Mouse (Mus musculus) neural tube, embryonic 12.5 days (tissue): ENCODE measurements around the gene CK137956. TPM values are rescaled to one million over a fixed set of nuclear protein-coding genes. Genes with fewer than 3 reads are reported as not detected.

Experiments
- ATAC-seq: fragments of 200-750 bp; cut with Nextera tagmentation; 2 replicates; pipeline ENCODE4 v1.8.0; 2017; ENCODE audit warnings: low read depth, mild to moderate bottlenecking, moderate TSS enrichment, moderate library complexity; ENCODE audit not compliant: low FRiP score
- H3K27ac ChIP-seq: fragments of 300-500 bp; sonication (generic); 2 replicates; pipeline ENCODE4 v1.5.1; 2016
- H3K27me3 ChIP-seq: fragments of 300-500 bp; sonication (generic); replicated peaks from 2 replicates; pipeline ENCODE4 v1.6.1; 2016; ENCODE audit warnings: mild to moderate bottlenecking
- H3K36me3 ChIP-seq: fragments of 300-500 bp; sonication (generic); 2 replicates; pipeline ENCODE4 v1.6.1; 2016; ENCODE audit warnings: mild to moderate bottlenecking
- H3K4me1 ChIP-seq: fragments of 300-500 bp; sonication (generic); 2 replicates; pipeline ENCODE4 v1.6.1; 2016
- H3K4me2 ChIP-seq: fragments of 300-500 bp; sonication (generic); replicated peaks from 2 replicates; pipeline ENCODE4 v1.6.1; 2016; ENCODE audit warnings: mild to moderate bottlenecking
- H3K4me3 ChIP-seq: fragments of 300-500 bp; sonication (generic); 2 replicates; pipeline ENCODE4 v1.5.1; 2016
- H3K9ac ChIP-seq: fragments of 300-500 bp; sonication (generic); 2 replicates; pipeline ENCODE4 v1.6.1; 2016; ENCODE audit warnings: mild to moderate bottlenecking
- H3K9me3 ChIP-seq: fragments of 300-500 bp; sonication (generic); 2 replicates; pipeline ENCODE4 v1.6.1; 2016; ENCODE audit warnings: mild to moderate bottlenecking
- WGBS: fragments of 180-500 bp; shearing (Covaris S2); methylation state at CpG from one replicate; pipeline ENCODE4 v1.1.7; 2016; 5-methylcytosine and 5-hydroxymethylcytosine counted together
- polyA plus RNA-seq: library from polyadenylated mRNA; unstranded; fragments of >200 nt; fragmentation: Nextera tagmentation; extraction: Ambion mirVana; gene quantifications from 2 replicates; pipeline ENCODE4 v1.2.1, GENCODE M21; 2016

Gene CK137956
- polyA plus RNA-seq, 1 experiment from 2014 or later: 0.24 TPM

- peak; percentile 24; the same call in 1 of the 2 replicates for ATAC-seq
- peak overlapping the region; percentile 80 for H3K4me2 ChIP-seq
These were observed 15.1 kb upstream of the CK137956 start for GRCm38 (mm10) chr4:127985874-127986273.

GRCm38 (mm10) chr4:127984426-127984825 lies 13.7 kb upstream of the CK137956 start:
- WGBS: 91% methylated on average over 2 of the region's 2 CpGs
- no peak overlapping the region for H3K9ac ChIP-seq
- peaks cover 20% of the 10 kb centered on the region for H3K4me1 ChIP-seq

More at GRCm38 (mm10) chr4:127985874-127986273, 15.1 kb upstream of the CK137956 start:
- Histone ChIP-seq H3K4me3 (no peak overlapping the region), H3K4me1 (peaks cover 20% of the 10 kb centered on the region), H3K27ac (no peak overlapping the region), H3K36me3 (no peaks in the 10 kb centered on the region), H3K27me3 (peaks cover 61% of the 10 kb centered on the region), H3K9ac (no peak overlapping the region), H3K9me3 (no peaks in the 10 kb centered on the region)
- WGBS: 7% methylated on average over 10 of the region's 10 CpGs

GRCm38 (mm10) chr4:127981125-127981524 lies 10.4 kb upstream of the CK137956 start:
- Histone ChIP-seq H3K4me2 (no peak overlapping the region), H3K36me3 (no peaks in the 10 kb centered on the region), H3K4me1 (peaks cover 6% of the 10 kb centered on the region), H3K27me3 (peaks cover 23% of the 10 kb centered on the region), H3K9me3 (no peaks in the 10 kb centered on the region), H3K27ac (no peak overlapping the region), H3K9ac (no peak overlapping the region), H3K4me3 (no peak overlapping the region)
- 42% methylated on average over 6 of the region's 6 CpGs for WGBS
- no peak for ATAC-seq

More at GRCm38 (mm10) chr4:127984426-127984825, 13.7 kb upstream of the CK137956 start:
- Histone ChIP-seq H3K4me2 (no peak overlapping the region), H3K27ac (no peak overlapping the region), H3K4me3 (no peak overlapping the region), H3K27me3 (peaks cover 47% of the 10 kb centered on the region), H3K36me3 (no peaks in the 10 kb centered on the region), H3K9me3 (no peaks in the 10 kb centered on the region)
- no peak for ATAC-seq

DNA sequence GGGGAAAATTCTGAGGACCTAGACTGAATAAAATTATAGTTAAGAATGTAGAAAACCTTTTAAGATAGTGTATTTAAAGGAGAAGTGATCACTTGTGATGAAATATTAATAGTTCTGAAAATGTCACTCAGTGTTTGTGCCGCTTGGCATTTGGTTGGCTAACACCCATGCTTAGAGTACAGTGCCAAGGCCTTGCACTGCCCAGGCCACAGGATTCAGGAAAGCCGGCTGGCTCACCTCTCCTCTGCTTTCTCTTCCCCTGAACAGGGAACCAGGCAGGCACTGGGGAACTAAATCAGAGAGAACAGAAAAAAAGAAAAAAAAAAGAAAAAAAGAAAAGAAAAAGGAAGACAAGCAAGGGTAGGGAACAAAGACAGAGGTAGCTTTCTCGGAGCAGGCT lies 2.2 kb upstream of the CK137956 start:
- H3K27ac ChIP-seq: no peak overlapping the region
- no peak overlapping the region for H3K4me3 ChIP-seq
- no peak overlapping the region for H3K4me2 ChIP-seq
- H3K9ac ChIP-seq: no peak overlapping the region
- H3K4me1 ChIP-seq: peaks cover 8% of the 10 kb centered on the region; the same call in 1 of the 2 replicates
- 80% methylated on average over 3 of the region's 3 CpGs for whole genome bisulfite sequencing
- peaks cover 32% of the 10 kb centered on the region for H3K27me3 ChIP-seq
- H3K9me3 ChIP-seq: no peaks in the 10 kb centered on the region
- no peak for ATAC-seq
- no peaks in the 10 kb centered on the region for H3K36me3 ChIP-seq

- Histone ChIP-seq H3K27ac (no peak overlapping the region), H3K4me1 (peaks cover 8% of the 10 kb centered on the region; the same call in 1 of the 2 replicates), H3K4me3 (no peak overlapping the region), H3K9ac (no peak overlapping the region), H3K36me3 (no peaks in the 10 kb centered on the region), H3K4me2 (no peak overlapping the region), H3K9me3 (no peaks in the 10 kb centered on the region), H3K27me3 (peaks cover 32% of the 10 kb centered on the region)
- no peak for ATAC-seq
- 6% methylated on average over 7 of the region's 7 CpGs for WGBS
These were observed 731 bp downstream of the CK137956 start for GRCm38 (mm10) chr4:127970018-127970421.

- H3K4me1 ChIP-seq: peaks cover 8% of the 10 kb centered on the region; the same call in 1 of the 2 replicates
- 18% methylated on average over 7 of the region's 7 CpGs for WGBS
- no peak overlapping the region for H3K27ac ChIP-seq
- H3K4me3 ChIP-seq: no peak overlapping the region
- peaks cover 32% of the 10 kb centered on the region for H3K27me3 ChIP-seq
- no peak overlapping the region for H3K4me2 ChIP-seq
- no peak for ATAC-seq
- no peaks in the 10 kb centered on the region for H3K9me3 ChIP-seq
- H3K9ac ChIP-seq: no peak overlapping the region
- no peaks in the 10 kb centered on the region for H3K36me3 ChIP-seq
These were observed 1.6 kb downstream of the CK137956 start for GRCm38 (mm10) chr4:127969101-127969500.

GRCm38 (mm10) chr4:127953006-127953710 lies 17.6 kb downstream of the CK137956 start:
- ATAC-seq: no peak
- no peak overlapping the region for H3K4me3 ChIP-seq
- WGBS: 73% methylated on average over 10 of the region's 10 CpGs

DNA sequence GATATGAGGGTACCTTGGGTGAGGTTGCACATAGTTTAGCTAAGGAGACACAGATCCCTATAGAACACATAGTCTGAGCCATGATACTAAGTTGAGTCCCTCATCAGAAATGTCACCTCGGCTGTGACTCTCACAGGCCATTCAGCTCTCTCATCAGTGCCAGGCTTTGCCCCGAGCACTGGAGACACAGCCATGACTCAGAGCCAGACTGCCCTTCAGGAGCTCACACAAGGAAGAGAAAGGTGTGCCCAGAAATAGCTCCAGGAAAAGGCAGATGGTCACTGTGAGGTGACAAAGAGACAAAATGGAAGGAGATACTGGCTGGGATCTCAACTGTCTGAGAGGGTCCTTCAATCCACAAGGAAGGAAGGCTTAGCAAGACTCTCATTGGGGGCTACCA lies 23.1 kb downstream of the CK137956 start:
- H3K9ac ChIP-seq: no peak overlapping the region
- no peaks in the 10 kb centered on the region for H3K9me3 ChIP-seq
- 77% methylated on average over 2 of the region's 2 CpGs for WGBS
- no peak overlapping the region for H3K4me3 ChIP-seq
- no peaks in the 10 kb centered on the region for H3K27me3 ChIP-seq
- no peak for ATAC-seq
- H3K4me1 ChIP-seq: no peaks in the 10 kb centered on the region
- no peak overlapping the region for H3K4me2 ChIP-seq
- no peak overlapping the region for H3K27ac ChIP-seq
- no peaks in the 10 kb centered on the region for H3K36me3 ChIP-seq

More at GRCm38 (mm10) chr4:127953006-127953710, 17.6 kb downstream of the CK137956 start:
- no peaks in the 10 kb centered on the region for H3K9me3 ChIP-seq
- no peak overlapping the region for H3K27ac ChIP-seq
- no peak overlapping the region for H3K4me2 ChIP-seq
- no peaks in the 10 kb centered on the region for H3K36me3 ChIP-seq
- H3K27me3 ChIP-seq: no peaks in the 10 kb centered on the region
- H3K9ac ChIP-seq: no peak overlapping the region
- no peaks in the 10 kb centered on the region for H3K4me1 ChIP-seq

DNA sequence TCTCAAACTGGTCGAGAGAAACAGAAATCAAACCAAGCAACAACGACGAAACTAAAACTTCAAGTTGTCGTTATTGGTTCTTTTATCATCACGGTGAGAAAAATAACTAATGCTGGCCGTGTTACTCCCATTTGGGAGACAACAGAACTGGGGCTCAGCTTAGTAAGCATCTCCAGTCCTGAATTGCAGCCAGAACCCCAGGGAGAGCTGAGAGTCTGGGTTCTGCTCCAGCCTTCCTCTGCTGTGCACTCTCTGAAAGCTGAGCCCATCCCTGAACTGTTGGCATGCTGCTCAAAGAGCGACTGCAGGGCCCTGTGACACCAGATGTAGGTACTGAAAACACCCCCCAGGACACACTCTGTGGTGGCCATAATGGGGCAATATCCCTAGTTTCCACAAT lies 33.3 kb downstream of the CK137956 start:
- no peak for ATAC-seq
- Histone ChIP-seq H3K27ac (no peak overlapping the region), H3K27me3 (no peaks in the 10 kb centered on the region), H3K4me1 (no peaks in the 10 kb centered on the region), H3K9me3 (no peaks in the 10 kb centered on the region), H3K9ac (no peak overlapping the region), H3K4me3 (no peak overlapping the region), H3K36me3 (no peaks in the 10 kb centered on the region), H3K4me2 (no peak overlapping the region)
- 86% methylated on average over 7 of the region's 7 CpGs for WGBS

GRCm38 (mm10) chr4:127935369-127935768 lies 35.4 kb downstream of the CK137956 start:
- no peak overlapping the region for H3K9ac ChIP-seq
- ATAC-seq: no peak
- H3K4me3 ChIP-seq: no peak overlapping the region
- no peaks in the 10 kb centered on the region for H3K9me3 ChIP-seq
- no peaks in the 10 kb centered on the region for H3K27me3 ChIP-seq
- H3K36me3 ChIP-seq: no peaks in the 10 kb centered on the region
- no peak overlapping the region for H3K27ac ChIP-seq
- no peak overlapping the region for H3K4me2 ChIP-seq
- H3K4me1 ChIP-seq: no peaks in the 10 kb centered on the region
- WGBS: 55% methylated on average over 3 of the region's 3 CpGs

DNA sequence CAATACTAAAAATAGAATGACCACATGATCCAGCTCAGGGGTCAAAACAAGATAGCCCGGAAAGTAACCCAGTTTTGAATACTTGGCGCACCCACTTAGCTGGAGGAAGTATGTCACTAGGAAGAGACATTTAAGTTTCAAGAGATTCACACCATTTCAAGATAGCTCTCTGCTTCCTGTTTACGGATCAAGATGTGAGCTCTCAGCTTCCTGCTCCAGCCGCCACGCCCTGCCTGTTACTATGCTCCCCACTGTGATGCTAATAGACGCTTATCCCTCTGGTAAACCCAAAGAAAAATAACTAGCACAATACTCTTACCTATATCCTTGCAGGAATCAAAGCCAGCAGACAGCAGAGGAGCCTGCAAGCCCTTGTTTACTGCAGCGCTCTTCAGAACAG lies 57.2 kb downstream of the CK137956 start:
- Histone ChIP-seq H3K9ac (no peak overlapping the region), H3K27ac (no peak overlapping the region), H3K4me1 (no peaks in the 10 kb centered on the region), H3K4me3 (no peak overlapping the region), H3K9me3 (no peaks in the 10 kb centered on the region), H3K27me3 (no peaks in the 10 kb centered on the region), H3K4me2 (no peak overlapping the region), H3K36me3 (no peaks in the 10 kb centered on the region)
- WGBS: 91% methylated on average over 7 of the region's 7 CpGs
- ATAC-seq: no peak

GRCm38 (mm10) chr4:127907151-127907550 lies 63.6 kb downstream of the CK137956 start:
- Histone ChIP-seq H3K4me2 (no peak overlapping the region), H3K36me3 (no peaks in the 10 kb centered on the region), H3K9ac (no peak overlapping the region), H3K4me1 (no peaks in the 10 kb centered on the region), H3K27me3 (no peaks in the 10 kb centered on the region), H3K9me3 (no peaks in the 10 kb centered on the region), H3K27ac (no peak overlapping the region), H3K4me3 (no peak overlapping the region)
- ATAC-seq: no peak
- 63% methylated on average over 8 of the region's 8 CpGs for WGBS

DNA sequence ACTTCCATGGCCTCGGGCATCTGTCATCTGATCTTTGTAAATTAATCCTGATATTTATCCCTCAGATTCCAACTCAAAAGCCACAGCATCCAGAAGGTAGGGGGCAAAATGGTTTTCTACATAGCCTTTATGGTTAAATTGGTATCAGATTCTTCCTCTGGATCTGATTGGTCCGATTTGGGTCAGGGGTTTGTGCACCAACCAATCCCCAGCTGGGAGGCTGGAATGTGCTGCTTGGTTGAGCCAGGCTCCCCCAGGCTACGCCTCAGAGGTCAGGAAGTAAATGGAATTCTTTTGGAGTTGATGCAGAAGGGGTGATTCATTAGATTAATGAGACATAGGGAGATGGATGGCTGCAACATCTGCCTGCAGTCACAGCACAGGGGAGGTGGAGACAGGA lies 66.8 kb downstream of the CK137956 start:
- no peak overlapping the region for H3K27ac ChIP-seq
- no peaks in the 10 kb centered on the region for H3K27me3 ChIP-seq
- no peaks in the 10 kb centered on the region for H3K4me1 ChIP-seq
- H3K9me3 ChIP-seq: no peaks in the 10 kb centered on the region
- WGBS: 72% methylated on average over 3 of the region's 3 CpGs
- H3K4me3 ChIP-seq: no peak overlapping the region
- no peaks in the 10 kb centered on the region for H3K36me3 ChIP-seq
- ATAC-seq: no peak
- H3K9ac ChIP-seq: no peak overlapping the region
- no peak overlapping the region for H3K4me2 ChIP-seq
